Mouse (Mus musculus) retina, adult 2 months (tissue): ENCODE results near the gene Ddi2.

Experiments
- DNase-seq: peaks from one replicate; pipeline ENCODE4 v3.0.0-alpha.2; 2012; ENCODE audit warnings: low read depth, low spot score

The Ddi2 gene

GRCm38 (mm10) chr4:141741856-141742255 lies 18.6 kb upstream of the Ddi2 start:
- no peak for DNase-seq

GRCm38 (mm10) chr4:141738015-141738414 lies 14.8 kb upstream of the Ddi2 start:
- DNase-seq: no peak

GRCm38 (mm10) chr4:141736856-141737255 lies 13.6 kb upstream of the Ddi2 start:
- no peak for DNase-seq

GRCm38 (mm10) chr4:141735206-141735560 lies 12.0 kb upstream of the Ddi2 start:
- no peak for DNase-seq

- DNase-seq: peak; percentile 71
These were observed 11.4 kb upstream of the Ddi2 start for GRCm38 (mm10) chr4:141734446-141735205.

- no peak for DNase-seq
These were observed 8.5 kb upstream of the Ddi2 start for GRCm38 (mm10) chr4:141731766-141732165.

GRCm38 (mm10) chr4:141730401-141730800 lies 7.2 kb upstream of the Ddi2 start:
- DNase-seq: no peak

GRCm38 (mm10) chr4:141729266-141729665 lies 6.0 kb upstream of the Ddi2 start:
- no peak for DNase-seq

GRCm38 (mm10) chr4:141725738-141726137 lies 2.5 kb upstream of the Ddi2 start:
- DNase-seq: no peak

GRCm38 (mm10) chr4:141725277-141725676 lies 2.1 kb upstream of the Ddi2 start:
- DNase-seq: no peak

GRCm38 (mm10) chr4:141724594-141724993 lies 1.4 kb upstream of the Ddi2 start:
- DNase-seq: no peak

- no peak for DNase-seq
These were observed 452 bp upstream of the Ddi2 start for GRCm38 (mm10) chr4:141723673-141724068.

GRCm38 (mm10) chr4:141721961-141722360 lies 1.3 kb downstream of the Ddi2 start:
- DNase-seq: no peak

GRCm38 (mm10) chr4:141720761-141721523 lies 2.3 kb downstream of the Ddi2 start:
- DNase-seq: no peak

GRCm38 (mm10) chr4:141719304-141719703 lies 3.9 kb downstream of the Ddi2 start:
- DNase-seq: no peak

GRCm38 (mm10) chr4:141717633-141718032 lies 5.6 kb downstream of the Ddi2 start:
- DNase-seq: no peak

- DNase-seq: no peak
These were observed 8.2 kb downstream of the Ddi2 start for GRCm38 (mm10) chr4:141715027-141715426.

GRCm38 (mm10) chr4:141713598-141714142 lies 9.5 kb downstream of the Ddi2 start:
- no peak for DNase-seq

- no peak for DNase-seq
These were observed 12.0 kb downstream of the Ddi2 start for GRCm38 (mm10) chr4:141711250-141711649.

- no peak for DNase-seq
These were observed 14.2 kb downstream of the Ddi2 start for GRCm38 (mm10) chr4:141708971-141709370.

GRCm38 (mm10) chr4:141708005-141708404 lies 15.2 kb downstream of the Ddi2 start:
- no peak for DNase-seq

- peak; percentile 80 for DNase-seq
These were observed 17.9 kb downstream of the Ddi2 start for GRCm38 (mm10) chr4:141705331-141705730.

GRCm38 (mm10) chr4:141704625-141705024 lies 18.6 kb downstream of the Ddi2 start:
- DNase-seq: no peak
